Mouse (Mus musculus) heart, embryonic 13.5 days (tissue): ENCODE data around the gene Abcc4. TPM values are rescaled to one million over a fixed set of nuclear protein-coding genes. Genes with fewer than 3 reads are reported as not detected.
"Not testable (repeated sequence)": the region's sequence is repeated elsewhere in the genome, so short reads cannot be mapped to it uniquely, and the experiment has no call there.

ENCODE experiments used
- ATAC-seq: fragments of 200-750 bp; cut with Nextera tagmentation; 2 replicates; pipeline ENCODE4 v1.8.0; 2017; ENCODE audit warnings: moderate TSS enrichment; ENCODE audit not compliant: insufficient number of reproducible peaks, low FRiP score, low TSS enrichment; ENCODE audit errors: extremely low read depth
- H3K27ac ChIP-seq: fragments of 300-500 bp; sonication (generic); replicated peaks from 2 replicates; pipeline ENCODE4 v1.5.1; 2015; ENCODE audit warnings: moderate library complexity, mild to moderate bottlenecking, inconsistent platforms
- H3K27me3 ChIP-seq: fragments of 300-500 bp; sonication (generic); replicated peaks from 2 replicates; pipeline ENCODE4 v1.6.1; 2015; ENCODE audit warnings: mild to moderate bottlenecking, inconsistent platforms
- H3K36me3 ChIP-seq: fragments of 300-500 bp; sonication (generic); 2 replicates; pipeline ENCODE4 v1.6.1; 2015; ENCODE audit warnings: mild to moderate bottlenecking, inconsistent platforms
- H3K4me1 ChIP-seq: fragments of 300-500 bp; sonication (generic); 2 replicates; pipeline ENCODE4 v1.6.1; 2015; ENCODE audit warnings: inconsistent platforms
- H3K4me2 ChIP-seq: fragments of 300-500 bp; sonication (generic); 2 replicates; pipeline ENCODE4 v1.6.1; 2015; ENCODE audit warnings: inconsistent platforms, mild to moderate bottlenecking, moderate library complexity
- H3K4me3 ChIP-seq: fragments of 300-500 bp; sonication (generic); 2 replicates; pipeline ENCODE4 v1.5.1; 2015; ENCODE audit warnings: moderate library complexity, mild to moderate bottlenecking, inconsistent platforms
- H3K9ac ChIP-seq: fragments of 300-500 bp; sonication (generic); 2 replicates; pipeline ENCODE4 v1.6.1; 2015; ENCODE audit warnings: inconsistent platforms, mild to moderate bottlenecking, moderate library complexity
- H3K9me3 ChIP-seq: fragments of 300-500 bp; sonication (generic); 2 replicates; pipeline ENCODE4 v1.6.1; 2016; ENCODE audit warnings: inconsistent platforms
- WGBS: fragments of 180-500 bp; shearing (Covaris S2); methylation state at CpG from one replicate; pipeline ENCODE4 v1.1.7; 2015; ENCODE audit warnings: mixed read lengths; 5-methylcytosine and 5-hydroxymethylcytosine counted together
- polyA plus RNA-seq: library from polyadenylated mRNA; unstranded; fragments of >200 nt; fragmentation: Nextera tagmentation; extraction: Ambion mirVana; gene quantifications from 2 replicates; pipeline ENCODE4 v1.2.1, GENCODE M21; 2015

Abcc4 gene
- polyA plus RNA-seq, 1 experiment from 2014 or later: 1.8 TPM

DNA sequence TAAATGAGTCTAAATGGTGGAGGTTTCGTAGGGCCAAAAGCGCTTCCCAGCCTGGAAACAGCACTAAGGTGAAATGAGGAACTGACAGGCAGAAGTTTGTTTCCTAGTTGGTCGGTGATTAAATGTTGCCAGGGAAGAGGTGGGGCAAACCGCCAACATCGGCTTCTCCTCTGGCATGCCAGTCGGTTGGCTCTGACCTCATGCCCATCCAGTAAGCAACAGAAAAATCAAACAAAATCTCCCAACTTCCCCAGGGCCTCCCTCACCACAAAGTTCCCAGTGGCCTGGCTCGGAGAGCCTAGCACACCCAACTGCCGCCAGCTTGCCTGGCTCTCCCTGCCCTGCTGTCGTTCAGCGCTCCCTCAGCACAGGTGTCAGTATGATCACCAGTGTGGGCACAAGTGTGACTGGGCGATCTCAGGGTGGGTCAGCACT lies 31.3 kb downstream of the Abcc4 start:
- WGBS: 77% methylated on average over 11 of the region's 11 CpGs
- H3K27ac ChIP-seq: no peak overlapping the region
- H3K4me3 ChIP-seq: no peak overlapping the region
- no peaks in the 10 kb centered on the region for H3K4me1 ChIP-seq
- no peak for ATAC-seq
- H3K9me3 ChIP-seq: no peaks in the 10 kb centered on the region
- H3K4me2 ChIP-seq: no peak overlapping the region
- H3K27me3 ChIP-seq: no peaks in the 10 kb centered on the region; the same call in 1 of the 2 replicates
- no peaks in the 10 kb centered on the region for H3K36me3 ChIP-seq
- H3K9ac ChIP-seq: no peak overlapping the region

DNA sequence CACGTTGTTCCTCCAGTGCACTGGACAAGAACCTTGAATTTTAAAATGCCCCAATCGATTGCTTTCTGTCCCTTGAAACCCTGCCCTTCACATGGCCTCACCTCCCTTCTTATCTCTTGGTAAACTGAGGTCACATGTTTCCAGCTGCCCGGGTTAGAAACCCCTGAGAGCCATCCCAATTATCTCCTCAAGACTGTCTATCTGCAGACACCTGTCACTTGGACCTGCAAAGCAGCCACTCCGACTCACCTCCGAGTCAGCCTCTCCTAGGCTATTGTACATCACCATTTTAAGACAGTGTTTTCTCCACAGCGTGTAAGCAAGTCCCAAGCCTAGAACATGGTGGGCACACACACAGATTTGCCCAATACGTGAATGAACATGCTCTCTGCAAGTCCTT lies 31.8 kb downstream of the Abcc4 start:
- no peak overlapping the region for H3K27ac ChIP-seq
- no peaks in the 10 kb centered on the region for H3K4me1 ChIP-seq
- ATAC-seq: no peak
- H3K4me3 ChIP-seq: no peak overlapping the region
- H3K9me3 ChIP-seq: no peaks in the 10 kb centered on the region
- H3K36me3 ChIP-seq: no peaks in the 10 kb centered on the region
- H3K27me3 ChIP-seq: no peaks in the 10 kb centered on the region; the same call in 1 of the 2 replicates
- no peak overlapping the region for H3K4me2 ChIP-seq
- H3K9ac ChIP-seq: no peak overlapping the region
- 60% methylated on average over 7 of the region's 7 CpGs for WGBS

DNA sequence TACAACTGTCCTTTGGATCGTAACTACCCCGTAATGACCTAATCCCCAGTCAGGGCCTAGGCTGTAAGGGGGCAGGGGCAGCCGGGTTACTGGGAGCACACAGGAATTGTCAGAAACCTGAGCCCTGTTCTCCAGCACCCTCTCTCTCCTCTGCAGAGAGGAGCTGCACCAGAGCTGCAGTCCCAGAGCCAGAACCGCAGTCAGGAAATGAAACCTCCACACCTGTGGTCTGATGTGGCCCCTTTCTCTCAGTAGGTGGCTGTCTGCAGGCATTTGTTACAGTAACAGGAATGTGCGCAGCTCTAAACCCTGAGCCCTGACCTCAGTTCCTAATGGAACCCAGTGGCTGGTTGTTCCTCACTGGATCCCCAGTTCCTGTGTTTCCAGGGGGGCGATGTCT lies 32.5 kb downstream of the Abcc4 start:
- no peaks in the 10 kb centered on the region for H3K4me1 ChIP-seq
- no peak overlapping the region for H3K4me2 ChIP-seq
- H3K9me3 ChIP-seq: no peaks in the 10 kb centered on the region
- peaks cover 3% of the 10 kb centered on the region; the same call in 1 of the 2 replicates for H3K27me3 ChIP-seq
- WGBS: 64% methylated on average over 6 of the region's 6 CpGs
- H3K27ac ChIP-seq: no peak overlapping the region
- no peak overlapping the region for H3K4me3 ChIP-seq
- ATAC-seq: no peak
- no peaks in the 10 kb centered on the region for H3K36me3 ChIP-seq
- H3K9ac ChIP-seq: no peak overlapping the region

DNA sequence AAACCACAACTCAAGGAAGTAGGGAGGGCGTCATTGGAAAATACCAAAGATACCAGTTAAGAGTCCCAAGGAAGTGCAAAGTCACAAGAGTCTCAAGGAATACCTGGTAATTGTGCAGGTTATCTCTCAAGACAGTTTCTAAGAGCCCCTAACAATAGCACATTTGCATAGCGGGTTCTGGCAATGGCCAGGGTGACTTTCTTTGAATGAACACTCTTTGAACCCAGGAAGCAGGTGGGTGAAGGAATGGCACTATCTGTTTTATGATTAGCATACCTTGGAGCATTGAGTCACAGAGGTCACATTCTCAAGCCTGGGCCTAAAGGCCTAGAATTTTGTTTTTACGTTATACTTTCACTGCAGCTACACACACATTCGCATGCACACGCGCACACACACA lies 33.1 kb downstream of the Abcc4 start:
- not testable (repeated sequence) for H3K27me3 ChIP-seq, H3K9ac ChIP-seq, H3K4me3 ChIP-seq, ATAC-seq, H3K9me3 ChIP-seq, H3K4me1 ChIP-seq, H3K36me3 ChIP-seq, H3K4me2 ChIP-seq, H3K27ac ChIP-seq
- 92% methylated on average over 6 of the region's 6 CpGs for WGBS

DNA sequence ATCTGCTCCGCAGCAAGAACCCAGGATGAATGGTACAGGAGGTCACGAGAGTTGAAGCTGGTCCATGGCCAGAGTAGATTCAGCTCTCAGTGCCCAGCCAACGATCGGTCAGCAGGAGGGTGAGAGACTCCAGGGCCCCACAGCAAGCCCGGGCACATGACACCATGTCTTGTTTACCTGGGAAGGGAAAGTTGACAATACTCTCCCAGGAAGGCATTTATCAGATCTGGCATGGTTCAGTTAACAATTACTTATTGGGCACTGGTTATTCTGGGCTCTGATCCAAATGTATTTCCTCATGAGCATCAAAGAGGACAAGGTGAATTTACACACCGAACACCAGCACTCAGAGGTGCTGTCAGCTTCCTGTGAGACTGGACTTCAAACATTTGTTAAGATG lies 38.5 kb downstream of the Abcc4 start:
- 0 out of 2 replicates have a peak, but pooled peaks cover 5% of the 10 kb centered on the region for H3K27me3 ChIP-seq
- WGBS: 75% methylated on average over 6 of the region's 6 CpGs
- H3K9ac ChIP-seq: no peak overlapping the region
- no peak overlapping the region for H3K4me2 ChIP-seq
- no peak for ATAC-seq
- H3K27ac ChIP-seq: no peak overlapping the region
- H3K9me3 ChIP-seq: no peaks in the 10 kb centered on the region
- H3K36me3 ChIP-seq: no peaks in the 10 kb centered on the region
- no peak overlapping the region for H3K4me3 ChIP-seq
- 0 out of 2 replicates have a peak, but pooled peaks cover 5% of the 10 kb centered on the region for H3K4me1 ChIP-seq

DNA sequence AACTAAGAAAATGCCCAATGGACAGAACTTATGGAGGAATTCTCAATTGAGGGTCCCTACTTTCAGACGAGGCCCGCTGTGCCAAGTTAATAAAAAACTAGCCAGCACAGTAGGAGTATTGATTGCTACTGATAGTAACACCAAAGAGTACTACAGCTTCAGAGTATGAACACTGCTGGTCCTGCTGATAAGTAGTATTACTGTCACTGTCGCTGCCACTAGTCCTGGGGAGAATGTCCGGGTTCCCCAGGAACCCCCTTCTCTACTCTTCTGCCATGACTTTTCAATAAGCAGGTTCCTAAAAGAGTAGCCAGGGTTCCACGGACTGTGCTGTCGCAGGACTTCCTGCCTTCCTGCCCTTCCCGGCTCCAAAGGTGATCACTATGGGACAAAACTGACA lies 41.4 kb downstream of the Abcc4 start:
- 75% methylated on average over 7 of the region's 7 CpGs for WGBS

DNA sequence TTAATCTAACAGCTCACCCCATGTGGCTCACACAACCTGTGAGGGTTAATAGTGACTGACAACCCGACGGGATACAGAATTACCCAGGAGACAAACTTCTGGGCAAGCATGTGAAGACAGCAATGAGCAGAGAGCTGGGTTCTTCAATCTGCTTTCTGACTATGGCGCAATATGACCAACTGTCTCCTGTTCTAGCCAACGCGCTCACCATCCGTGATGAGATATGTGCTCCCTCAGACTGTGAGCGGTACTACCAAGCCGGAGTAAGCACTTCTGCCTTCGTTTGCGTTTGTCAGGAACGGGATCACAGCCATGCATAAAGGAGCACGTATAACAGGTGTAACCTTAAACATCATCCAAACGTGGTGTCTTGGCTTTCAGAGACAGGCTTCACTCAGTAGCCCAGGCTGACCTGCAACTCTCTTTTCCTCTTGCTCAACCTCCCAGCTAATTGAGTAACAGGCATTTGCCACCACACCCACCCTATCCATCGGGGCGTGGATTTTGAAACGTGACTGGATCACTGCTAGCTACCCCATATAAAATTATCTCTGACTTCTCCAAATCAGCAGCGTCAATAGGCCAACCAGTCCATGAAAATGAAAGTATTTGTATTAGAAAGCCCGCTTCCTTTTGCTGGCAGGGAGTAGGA lies 43.3 kb downstream of the Abcc4 start:
- Histone ChIP-seq H3K4me2 (no peak overlapping the region), H3K36me3 (no peaks in the 10 kb centered on the region), H3K9ac (no peak overlapping the region), H3K27ac (no peak overlapping the region), H3K9me3 (no peaks in the 10 kb centered on the region), H3K4me1 (peaks cover 12% of the 10 kb centered on the region; the same call in 1 of the 2 replicates), H3K4me3 (no peak overlapping the region), H3K27me3 (no peaks in the 10 kb centered on the region; the same call in 1 of the 2 replicates)
- no peak for ATAC-seq
- 84% methylated on average over 18 of the region's 18 CpGs for WGBS

More for the DNA sequence above, 41.4 kb downstream of the Abcc4 start:
- peaks cover 5% of the 10 kb centered on the region; the same call in 1 of the 2 replicates for H3K27me3 ChIP-seq
- no peaks in the 10 kb centered on the region for H3K36me3 ChIP-seq
- H3K9ac ChIP-seq: no peak overlapping the region
- no peaks in the 10 kb centered on the region for H3K9me3 ChIP-seq
- no peak overlapping the region for H3K4me3 ChIP-seq
- no peak overlapping the region for H3K27ac ChIP-seq
- no peak for ATAC-seq
- peaks cover 13% of the 10 kb centered on the region; the same call in 1 of the 2 replicates for H3K4me1 ChIP-seq
- H3K4me2 ChIP-seq: no peak overlapping the region

DNA sequence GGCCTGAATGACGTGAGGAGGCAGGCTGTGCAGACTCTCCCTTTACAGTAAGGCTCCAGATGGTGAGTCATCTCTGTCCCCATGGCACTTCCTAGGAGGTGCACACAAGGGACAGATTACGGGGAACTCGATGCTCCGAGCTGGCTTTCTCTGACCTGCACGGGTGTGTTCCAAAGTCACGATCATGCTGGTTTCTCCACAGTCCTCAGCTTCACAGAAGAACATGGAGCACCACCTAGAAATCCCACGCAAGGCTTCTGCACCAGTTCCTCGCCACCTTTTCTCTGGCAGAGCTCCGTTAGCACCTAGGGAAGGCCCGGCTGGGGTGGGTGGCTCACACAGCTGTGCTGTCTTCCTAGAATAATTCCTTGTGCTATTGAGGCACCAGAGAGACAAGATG lies 43.9 kb downstream of the Abcc4 start:
- no peak for ATAC-seq
- H3K9ac ChIP-seq: no peak overlapping the region
- H3K4me3 ChIP-seq: no peak overlapping the region
- no peak overlapping the region for H3K4me2 ChIP-seq
- H3K9me3 ChIP-seq: no peaks in the 10 kb centered on the region
- no peak overlapping the region for H3K27ac ChIP-seq
- no peaks in the 10 kb centered on the region for H3K36me3 ChIP-seq
- H3K27me3 ChIP-seq: no peaks in the 10 kb centered on the region; the same call in 1 of the 2 replicates
- 77% methylated on average over 10 of the region's 10 CpGs for WGBS
- H3K4me1 ChIP-seq: peaks cover 8% of the 10 kb centered on the region; the same call in 1 of the 2 replicates

DNA sequence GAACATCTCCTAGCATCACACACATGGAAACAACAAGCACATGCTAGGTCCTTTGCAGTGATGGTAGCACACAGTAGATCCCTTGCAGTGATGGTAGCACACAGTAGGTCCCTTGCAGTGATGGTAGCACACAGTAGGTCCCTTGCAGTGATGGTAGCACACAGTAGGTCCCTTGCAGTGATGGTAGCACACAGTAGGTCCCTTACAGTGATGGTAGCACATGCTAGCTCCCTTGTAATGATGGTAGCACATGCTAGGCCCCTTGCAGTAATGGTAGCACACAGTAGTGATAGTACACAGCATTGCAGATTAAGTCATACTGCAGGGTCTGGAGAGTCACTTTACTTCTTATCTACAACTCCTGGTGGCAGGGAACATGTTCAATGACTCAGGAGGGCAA lies 46.8 kb downstream of the Abcc4 start:
- Histone ChIP-seq H3K4me1 (peaks cover 15% of the 10 kb centered on the region; the same call in 1 of the 2 replicates), H3K36me3 (no peaks in the 10 kb centered on the region), H3K4me3 (no peak overlapping the region), H3K4me2 (no peak overlapping the region), H3K9me3 (no peaks in the 10 kb centered on the region), H3K27me3 (no peaks in the 10 kb centered on the region; the same call in 1 of the 2 replicates), H3K9ac (no peak overlapping the region), H3K27ac (no peak overlapping the region)
- ATAC-seq: no peak

DNA sequence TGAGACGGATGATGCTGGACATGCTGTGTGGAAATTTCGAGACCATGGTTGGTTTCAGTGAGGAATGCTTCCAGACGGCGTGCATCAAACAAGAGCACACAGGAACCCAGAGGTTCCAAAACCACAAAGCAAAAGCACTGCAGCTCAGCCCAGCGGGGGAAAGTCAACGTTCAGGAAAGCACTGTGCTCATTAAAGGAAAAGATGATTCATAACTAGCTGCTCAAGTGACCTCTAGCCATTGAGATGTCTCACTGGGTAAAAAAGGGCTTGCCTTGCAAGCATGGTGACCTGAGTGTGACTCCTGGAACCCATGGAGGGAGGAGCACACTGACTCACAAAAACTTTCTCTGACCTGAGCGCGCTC lies 47.7 kb downstream of the Abcc4 start:
- 73% methylated on average over 8 of the region's 8 CpGs for WGBS
- H3K4me2 ChIP-seq: no peak overlapping the region
- H3K27ac ChIP-seq: no peak overlapping the region

DNA sequence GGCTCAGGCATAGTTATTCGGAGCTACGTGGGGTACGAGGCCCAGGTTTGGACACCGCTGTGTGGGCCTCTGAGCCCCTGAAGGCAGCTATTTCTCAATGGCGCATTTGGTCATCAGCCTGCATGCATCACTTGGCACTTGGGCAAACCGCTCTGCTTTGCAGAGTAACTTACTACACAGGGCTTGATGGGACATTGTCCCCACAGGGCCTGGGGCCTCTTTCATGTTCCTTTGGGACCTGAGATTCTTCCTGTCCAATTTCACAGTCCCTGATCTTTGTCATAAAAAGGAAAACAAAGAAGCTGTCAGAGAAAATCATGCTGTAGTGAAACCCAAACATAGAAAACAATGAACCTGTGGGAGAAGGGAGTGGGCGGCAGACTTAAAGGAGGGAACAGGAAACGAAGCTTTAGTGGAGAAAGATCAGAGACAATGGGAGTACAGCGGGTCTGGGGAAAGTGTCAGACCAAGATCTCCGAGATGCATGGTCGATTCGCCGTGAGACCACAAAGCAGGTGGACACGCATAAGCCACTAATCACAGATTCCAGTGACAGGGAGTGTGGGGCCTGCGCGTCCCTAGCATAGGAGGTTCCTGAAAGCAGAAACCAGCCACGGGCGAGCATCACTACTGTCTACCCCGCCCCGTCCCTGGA lies 48.2 kb downstream of the Abcc4 start:
- H3K27me3 ChIP-seq: no peaks in the 10 kb centered on the region; the same call in 1 of the 2 replicates
- no peak for ATAC-seq
- no peak overlapping the region for H3K4me3 ChIP-seq
- H3K4me1 ChIP-seq: peaks cover 15% of the 10 kb centered on the region; the same call in 1 of the 2 replicates
- H3K4me2 ChIP-seq: no peak overlapping the region
- WGBS: 71% methylated on average over 20 of the region's 20 CpGs
- no peak overlapping the region for H3K27ac ChIP-seq
- no peak overlapping the region for H3K9ac ChIP-seq
- H3K36me3 ChIP-seq: no peaks in the 10 kb centered on the region
- no peaks in the 10 kb centered on the region for H3K9me3 ChIP-seq

More for the DNA sequence above, 47.7 kb downstream of the Abcc4 start:
- no peak overlapping the region for H3K4me3 ChIP-seq
- no peaks in the 10 kb centered on the region for H3K9me3 ChIP-seq
- no peaks in the 10 kb centered on the region; the same call in 1 of the 2 replicates for H3K27me3 ChIP-seq
- H3K9ac ChIP-seq: no peak overlapping the region
- peaks cover 15% of the 10 kb centered on the region; the same call in 1 of the 2 replicates for H3K4me1 ChIP-seq
- no peak for ATAC-seq
- no peaks in the 10 kb centered on the region for H3K36me3 ChIP-seq
